Mouse (Mus musculus): ENCODE measurements around the gene Tenm3. TPM values are rescaled to one million over a fixed set of nuclear protein-coding genes. Genes with fewer than 3 reads are reported as not detected.

Gene Tenm3
- polyA plus RNA-seq, 1 experiment from 2014 or later, result 49.8 TPM

GRCm38 (mm10) chr8:48356849-48357248 lies 486.9 kb downstream of the Tenm3 start:
- no peak overlapping the region for H3K27ac ChIP-seq (ENCODE audit: low read depth, low read length)
- H3K4me1 ChIP-seq (replicated peaks; ENCODE audit: control insufficient read depth, insufficient read depth, low read length), result no peaks in the 10 kb centered on the region
- no peak overlapping the region for H3K4me3 ChIP-seq (ENCODE audit: low read depth, low read length)
- ATAC-seq (ENCODE audit: low FRiP score), result no peak
- no peak overlapping the region for H3K4me2 ChIP-seq (replicated peaks; ENCODE audit: low read depth, low read length)
- H3K9ac ChIP-seq (ENCODE audit: low read depth, low read length), result no peak overlapping the region
- H3K36me3 ChIP-seq (ENCODE audit: control insufficient read depth, insufficient read depth, low read length), result no peaks in the 10 kb centered on the region
- peaks cover 2% of the 10 kb centered on the region; the same call in 1 of the 2 replicates for H3K9me3 ChIP-seq (ENCODE audit: control insufficient read depth, low read length)
- 93% methylated on average over 2 of the region's 2 CpGs for WGBS
- H3K27me3 ChIP-seq (ENCODE audit: control insufficient read depth, insufficient read depth, low read length), result no peaks in the 10 kb centered on the region
- DNase-seq (ENCODE audit: low spot score), result no peak

GRCm38 (mm10) chr8:48353458-48353857 lies 490.3 kb downstream of the Tenm3 start:
- no peaks in the 10 kb centered on the region for H3K4me1 ChIP-seq (replicated peaks; ENCODE audit: control insufficient read depth, insufficient read depth, low read length)
- H3K36me3 ChIP-seq (ENCODE audit: control insufficient read depth, insufficient read depth, low read length), result 0 out of 2 replicates have a peak, but pooled peaks cover 4% of the 10 kb centered on the region
- H3K9me3 ChIP-seq (ENCODE audit: control insufficient read depth, low read length), result peaks cover 2% of the 10 kb centered on the region; the same call in 1 of the 2 replicates
- no peak overlapping the region for H3K9ac ChIP-seq (ENCODE audit: low read depth, low read length)
- H3K27me3 ChIP-seq (ENCODE audit: control insufficient read depth, insufficient read depth, low read length), result no peaks in the 10 kb centered on the region
- H3K27ac ChIP-seq (ENCODE audit: low read depth, low read length), result no peak overlapping the region
- ATAC-seq (ENCODE audit: low FRiP score) (no peak), DNase-seq (ENCODE audit: low spot score) (no peak)
- H3K4me2 ChIP-seq (replicated peaks; ENCODE audit: low read depth, low read length), result no peak overlapping the region
- H3K4me3 ChIP-seq (ENCODE audit: low read depth, low read length), result no peak overlapping the region
- 94% methylated on average over 6 of the region's 6 CpGs for WGBS

GRCm38 (mm10) chr8:48348901-48349300 lies 494.9 kb downstream of the Tenm3 start:
- Histone ChIP-seq H3K27me3 (ENCODE audit: control insufficient read depth, insufficient read depth, low read length) (no peaks in the 10 kb centered on the region), H3K4me2 (replicated peaks; ENCODE audit: low read depth, low read length) (no peak overlapping the region), H3K36me3 (ENCODE audit: control insufficient read depth, insufficient read depth, low read length) (0 out of 2 replicates have a peak, but pooled peaks cover 4% of the 10 kb centered on the region), H3K27ac (ENCODE audit: low read depth, low read length) (no peak overlapping the region), H3K4me1 (replicated peaks; ENCODE audit: control insufficient read depth, insufficient read depth, low read length) (no peaks in the 10 kb centered on the region), H3K9ac (ENCODE audit: low read depth, low read length) (no peak overlapping the region), H3K4me3 (ENCODE audit: low read depth, low read length) (no peak overlapping the region), H3K9me3 (ENCODE audit: control insufficient read depth, low read length) (peaks cover 2% of the 10 kb centered on the region; the same call in 1 of the 2 replicates)
- ATAC-seq (ENCODE audit: low FRiP score), result no peak
- no peak for DNase-seq (ENCODE audit: low spot score)
- WGBS, result 91% methylated on average over 5 of the region's 5 CpGs

GRCm38 (mm10) chr8:48348386-48348785 lies 495.4 kb downstream of the Tenm3 start:
- no peak overlapping the region for H3K4me2 ChIP-seq (replicated peaks; ENCODE audit: low read depth, low read length)
- H3K9ac ChIP-seq (ENCODE audit: low read depth, low read length), result no peak overlapping the region
- 0 out of 2 replicates have a peak, but pooled peaks cover 4% of the 10 kb centered on the region for H3K36me3 ChIP-seq (ENCODE audit: control insufficient read depth, insufficient read depth, low read length)
- no peak for DNase-seq (ENCODE audit: low spot score)
- no peak overlapping the region for H3K27ac ChIP-seq (ENCODE audit: low read depth, low read length)
- no peaks in the 10 kb centered on the region for H3K4me1 ChIP-seq (replicated peaks; ENCODE audit: control insufficient read depth, insufficient read depth, low read length)
- no peak for ATAC-seq (ENCODE audit: low FRiP score)
- WGBS, result 94% methylated on average over 4 of the region's 4 CpGs
- H3K9me3 ChIP-seq (ENCODE audit: control insufficient read depth, low read length), result peaks cover 2% of the 10 kb centered on the region; the same call in 1 of the 2 replicates
- no peak overlapping the region for H3K4me3 ChIP-seq (ENCODE audit: low read depth, low read length)
- H3K27me3 ChIP-seq (ENCODE audit: control insufficient read depth, insufficient read depth, low read length), result no peaks in the 10 kb centered on the region

DNA sequence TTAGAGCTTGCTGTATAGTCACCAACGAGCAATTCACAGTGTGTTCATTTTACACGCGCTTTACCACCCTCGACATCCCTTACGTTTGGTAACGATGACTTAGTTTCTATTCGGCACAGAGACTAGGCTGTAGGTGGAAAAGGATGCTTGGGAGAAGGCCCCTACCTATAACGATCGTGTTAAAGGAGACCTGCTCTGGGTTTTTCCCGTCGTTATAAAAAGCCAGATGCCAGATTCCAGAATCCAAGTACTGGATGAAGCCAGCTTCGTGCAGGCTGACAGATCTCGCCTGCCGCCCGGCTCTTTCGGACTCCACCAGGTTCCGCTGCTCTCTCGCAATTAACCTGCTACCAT lies 500.7 kb downstream of the Tenm3 start:
- ATAC-seq (ENCODE audit: low FRiP score) (no peak), DNase-seq (ENCODE audit: low spot score) (peak; percentile 7)
- no peak overlapping the region for H3K4me2 ChIP-seq (replicated peaks; ENCODE audit: low read depth, low read length)
- no peaks in the 10 kb centered on the region for H3K27me3 ChIP-seq (ENCODE audit: control insufficient read depth, insufficient read depth, low read length)
- H3K27ac ChIP-seq (ENCODE audit: low read depth, low read length), result peak overlapping the region; percentile 63
- H3K9ac ChIP-seq (ENCODE audit: low read depth, low read length), result no peak overlapping the region
- WGBS, result 80% methylated on average over 18 of the region's 18 CpGs
- H3K4me1 ChIP-seq (replicated peaks; ENCODE audit: control insufficient read depth, insufficient read depth, low read length), result no peaks in the 10 kb centered on the region
- no peak overlapping the region for H3K4me3 ChIP-seq (ENCODE audit: low read depth, low read length)
- no peaks in the 10 kb centered on the region for H3K9me3 ChIP-seq (ENCODE audit: control insufficient read depth, low read length)
- no peaks in the 10 kb centered on the region for H3K36me3 ChIP-seq (ENCODE audit: control insufficient read depth, insufficient read depth, low read length)

GRCm38 (mm10) chr8:48342321-48343066 lies 501.3 kb downstream of the Tenm3 start:
- Histone ChIP-seq H3K9me3 (ENCODE audit: control insufficient read depth, low read length) (no peaks in the 10 kb centered on the region), H3K36me3 (ENCODE audit: control insufficient read depth, insufficient read depth, low read length) (no peaks in the 10 kb centered on the region), H3K27me3 (ENCODE audit: control insufficient read depth, insufficient read depth, low read length) (no peaks in the 10 kb centered on the region), H3K4me2 (replicated peaks; ENCODE audit: low read depth, low read length) (peak overlapping the region; percentile 27; the same call in 1 of the 2 replicates), H3K4me1 (replicated peaks; ENCODE audit: control insufficient read depth, insufficient read depth, low read length) (no peaks in the 10 kb centered on the region), H3K27ac (ENCODE audit: low read depth, low read length) (peak overlapping the region; percentile 63), H3K4me3 (ENCODE audit: low read depth, low read length) (no peak overlapping the region), H3K9ac (ENCODE audit: low read depth, low read length) (no peak overlapping the region)
- 48% methylated on average over 30 of the region's 30 CpGs for WGBS
- DNase-seq (ENCODE audit: low spot score), result peak; percentile 69
- ATAC-seq (ENCODE audit: low FRiP score), result peak; percentile 86

DNA sequence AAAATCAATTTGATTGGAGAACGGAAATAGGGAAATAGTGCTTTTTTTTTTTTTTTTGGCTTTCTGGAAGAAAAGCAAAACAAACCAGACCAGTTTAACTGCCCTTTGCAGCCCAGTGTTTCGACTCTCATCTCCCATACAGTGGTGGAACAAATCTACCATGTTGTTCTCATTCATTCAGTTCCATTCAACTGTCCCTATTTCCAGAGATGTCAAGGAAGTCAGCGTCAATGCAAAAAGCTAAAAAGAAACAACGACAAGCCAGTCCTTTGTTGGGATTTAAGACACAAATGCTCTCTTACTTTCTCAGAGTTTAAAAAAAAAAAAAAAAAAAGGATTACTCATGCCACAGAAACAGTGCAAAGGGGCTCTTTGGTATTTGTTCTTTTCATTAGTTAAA lies 502.1 kb downstream of the Tenm3 start:
- peak; percentile 24 for DNase-seq (ENCODE audit: low spot score)
- Histone ChIP-seq H3K27me3 (ENCODE audit: control insufficient read depth, insufficient read depth, low read length) (no peaks in the 10 kb centered on the region), H3K9me3 (ENCODE audit: control insufficient read depth, low read length) (no peaks in the 10 kb centered on the region), H3K9ac (ENCODE audit: low read depth, low read length) (no peak overlapping the region), H3K4me1 (replicated peaks; ENCODE audit: control insufficient read depth, insufficient read depth, low read length) (no peaks in the 10 kb centered on the region), H3K4me2 (replicated peaks; ENCODE audit: low read depth, low read length) (no peak overlapping the region), H3K4me3 (ENCODE audit: low read depth, low read length) (no peak overlapping the region), H3K27ac (ENCODE audit: low read depth, low read length) (peak overlapping the region; percentile 63; the same call in 1 of the 2 replicates), H3K36me3 (ENCODE audit: control insufficient read depth, insufficient read depth, low read length) (no peaks in the 10 kb centered on the region)
- peak; percentile 8; the same call in 1 of the 2 replicates for ATAC-seq (ENCODE audit: low FRiP score)
- WGBS, result 50% methylated on average over 4 of the region's 4 CpGs

DNA sequence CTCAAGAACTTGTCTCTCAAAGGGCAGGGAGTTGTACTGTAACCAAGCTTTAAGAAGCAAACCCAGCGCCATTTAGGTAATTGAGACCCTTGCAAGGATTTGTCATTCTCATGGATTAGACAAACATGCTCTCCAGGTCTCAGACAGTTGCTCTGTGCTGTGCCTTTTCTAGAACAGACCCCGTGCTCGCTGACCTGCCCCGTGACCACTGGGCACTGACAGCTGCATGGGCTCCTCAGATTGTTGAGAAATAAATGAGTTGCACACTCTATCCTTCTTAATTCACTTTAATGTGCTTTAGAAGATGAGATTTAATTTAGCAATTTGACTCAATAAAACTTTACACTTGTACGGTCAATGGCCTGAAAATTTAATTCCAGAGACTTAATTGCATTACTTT lies 502.5 kb downstream of the Tenm3 start:
- Histone ChIP-seq H3K4me2 (replicated peaks; ENCODE audit: low read depth, low read length) (no peak overlapping the region), H3K36me3 (ENCODE audit: control insufficient read depth, insufficient read depth, low read length) (no peaks in the 10 kb centered on the region), H3K27ac (ENCODE audit: low read depth, low read length) (peak overlapping the region; percentile 37; the same call in 1 of the 2 replicates), H3K9ac (ENCODE audit: low read depth, low read length) (no peak overlapping the region), H3K27me3 (ENCODE audit: control insufficient read depth, insufficient read depth, low read length) (no peaks in the 10 kb centered on the region), H3K9me3 (ENCODE audit: control insufficient read depth, low read length) (no peaks in the 10 kb centered on the region), H3K4me1 (replicated peaks; ENCODE audit: control insufficient read depth, insufficient read depth, low read length) (no peaks in the 10 kb centered on the region), H3K4me3 (ENCODE audit: low read depth, low read length) (no peak overlapping the region)
- 46% methylated on average over 5 of the region's 5 CpGs for WGBS
- peak; percentile 21 for DNase-seq (ENCODE audit: low spot score)
- ATAC-seq (ENCODE audit: low FRiP score), result 0 out of 2 replicates have a peak, but pooled peaks have one; percentile 32

All from hindbrain, embryonic 11.5 days (tissue).